Mouse (Mus musculus): Measurements from ENCODE around the gene 9230102O04Rik. TPM values are rescaled to one million over a fixed set of nuclear protein-coding genes. Genes with fewer than 3 reads are reported as not detected.

9230102O04Rik gene
- not detected for polyA plus RNA-seq (2017; shearing (Covaris generic))

GRCm38 (mm10) chr2:9888913-9889650 is at the start of gene 9230102O04Rik:
TSS of gene 9230102O04Rik (minus strand) at chr2:9889540.

GRCm38 (mm10) chr2:9889651-9890183 is 377 bp upstream of the 9230102O04Rik start, which contains the start of gene Gata3:
TSS of gene Gata3 (minus strand) at chr2:9890034.

GRCm38 (mm10) chr2:9881051-9881591 is 8.2 kb downstream of the 9230102O04Rik start, which contains the start of gene 4930412O13Rik:
TSS of gene 4930412O13Rik (plus strand) at chr2:9881252.

Other genes with a start within 250 kb of the 9230102O04Rik start
- not detected for gene 4930412O13Rik, start 8.3 kb downstream of the 9230102O04Rik start, polyA plus RNA-seq (2017; shearing (Covaris generic))
- gene Gata3, start 494 bp upstream of the 9230102O04Rik start, polyA plus RNA-seq (2017; shearing (Covaris generic)), result 51.8 TPM
- gene Taf3, start 159.1 kb upstream of the 9230102O04Rik start, polyA plus RNA-seq (2017; shearing (Covaris generic)), result 25.1 TPM
- gene Atp5c1, start 191.0 kb upstream of the 9230102O04Rik start, polyA plus RNA-seq (2017; shearing (Covaris generic)), result 320 TPM
- 46.6 TPM for gene Kin, start 191.1 kb upstream of the 9230102O04Rik start, polyA plus RNA-seq (2017; shearing (Covaris generic))
- gene Itih2, start 241.9 kb upstream of the 9230102O04Rik start, polyA plus RNA-seq (2017; shearing (Covaris generic)), result 0.12 TPM